Mouse (Mus musculus) neural tube, embryonic 14.5 days (tissue): ENCODE measurements at regions not wholly inside any gene's neighbourhood (a gene's known extent, or its start where the extent isn't known, plus 50 kb on each side); places are given as distances from the start of the nearest gene placed in this dataset.

Experiments used
- ATAC-seq: fragments of 200-750 bp; cut with Nextera tagmentation; 2 replicates; pipeline ENCODE4 v1.8.0; 2017; ENCODE audit warnings: low read depth, mild to moderate bottlenecking, moderate TSS enrichment, moderate library complexity
- H3K27ac ChIP-seq: fragments of 300-500 bp; sonication (generic); 2 replicates; pipeline ENCODE4 v1.5.1; 2014; ENCODE audit warnings: low read depth, mild to moderate bottlenecking, control low read depth, low read length, moderate library complexity, mixed read lengths
- H3K27me3 ChIP-seq: fragments of 300-500 bp; sonication (generic); 2 replicates; pipeline ENCODE4 v1.6.1; 2014; ENCODE audit warnings: low read length; ENCODE audit not compliant: control insufficient read depth, insufficient read depth
- H3K36me3 ChIP-seq: fragments of 300-500 bp; sonication (generic); 2 replicates; pipeline ENCODE4 v1.6.1; 2014; ENCODE audit warnings: low read length, mixed read lengths; ENCODE audit not compliant: control insufficient read depth, insufficient read depth
- H3K4me1 ChIP-seq: fragments of 300-500 bp; sonication (generic); 2 replicates; pipeline ENCODE4 v1.6.1; 2014; ENCODE audit warnings: low read length; ENCODE audit not compliant: control insufficient read depth, insufficient read depth
- H3K4me2 ChIP-seq: fragments of 300-500 bp; sonication (generic); 2 replicates; pipeline ENCODE4 v1.6.1; 2014; ENCODE audit warnings: mild to moderate bottlenecking, low read depth, low read length, control low read depth
- H3K4me3 ChIP-seq: fragments of 300-500 bp; sonication (generic); 2 replicates; pipeline ENCODE4 v1.5.1; 2014; ENCODE audit warnings: low read depth, low read length, control low read depth, mixed read lengths
- H3K9ac ChIP-seq: fragments of 300-500 bp; sonication (generic); replicated peaks from 2 replicates; pipeline ENCODE4 v1.6.1; 2014; ENCODE audit warnings: low read depth, mild to moderate bottlenecking, control low read depth, low read length, mixed read lengths
- H3K9me3 ChIP-seq: fragments of 300-500 bp; sonication (generic); 2 replicates; pipeline ENCODE4 v1.6.1; 2016; ENCODE audit warnings: low read length; ENCODE audit not compliant: control insufficient read depth
- WGBS: fragments of 180-500 bp; shearing (Covaris S2); extraction: QIAGEN DNeasy Blood & Tissue Kit; methylation state at CpG from one replicate; pipeline ENCODE4 v1.1.7; 2014; 5-methylcytosine and 5-hydroxymethylcytosine counted together

GRCm38 (mm10) chr12:107652126-107652728, 163.8 kb downstream of the 3110018I06Rik start:
- H3K36me3 ChIP-seq: no peaks in the 10 kb centered on the region
- WGBS: 59% methylated on average over 3 of the region's 3 CpGs
- H3K27me3 ChIP-seq: no peaks in the 10 kb centered on the region
- no peak for ATAC-seq
- no peak overlapping the region for H3K4me3 ChIP-seq
- H3K27ac ChIP-seq: no peak overlapping the region
- no peaks in the 10 kb centered on the region for H3K4me1 ChIP-seq
- no peaks in the 10 kb centered on the region for H3K9me3 ChIP-seq
- no peak overlapping the region for H3K9ac ChIP-seq
- H3K4me2 ChIP-seq: no peak overlapping the region

DNA sequence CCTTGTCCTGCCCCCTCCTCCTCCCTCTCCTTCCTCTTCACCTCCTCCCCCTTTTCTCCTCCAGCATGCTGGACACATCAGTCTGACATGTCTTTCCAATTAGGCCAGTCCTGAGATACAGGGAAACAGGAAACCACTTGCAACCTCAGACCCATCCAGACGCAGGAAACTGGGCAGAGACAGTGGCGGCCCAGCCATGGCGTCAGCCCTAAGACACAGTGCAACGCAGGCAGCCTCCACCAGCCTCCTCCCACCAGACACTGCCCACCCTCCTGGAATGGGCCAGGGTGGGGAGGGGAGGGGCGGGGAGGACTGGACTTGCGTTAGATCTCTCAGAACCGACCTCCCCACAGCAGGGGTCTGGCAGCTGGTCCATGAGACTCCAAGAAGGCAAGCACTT, 164.7 kb downstream of the 3110018I06Rik start:
- Histone ChIP-seq H3K9ac (no peak overlapping the region), H3K4me3 (no peak overlapping the region), H3K9me3 (no peaks in the 10 kb centered on the region), H3K4me2 (no peak overlapping the region), H3K27ac (no peak overlapping the region), H3K27me3 (no peaks in the 10 kb centered on the region), H3K4me1 (no peaks in the 10 kb centered on the region), H3K36me3 (no peaks in the 10 kb centered on the region)
- ATAC-seq: no peak
- 42% methylated on average over 6 of the region's 7 CpGs for whole genome bisulfite sequencing

DNA sequence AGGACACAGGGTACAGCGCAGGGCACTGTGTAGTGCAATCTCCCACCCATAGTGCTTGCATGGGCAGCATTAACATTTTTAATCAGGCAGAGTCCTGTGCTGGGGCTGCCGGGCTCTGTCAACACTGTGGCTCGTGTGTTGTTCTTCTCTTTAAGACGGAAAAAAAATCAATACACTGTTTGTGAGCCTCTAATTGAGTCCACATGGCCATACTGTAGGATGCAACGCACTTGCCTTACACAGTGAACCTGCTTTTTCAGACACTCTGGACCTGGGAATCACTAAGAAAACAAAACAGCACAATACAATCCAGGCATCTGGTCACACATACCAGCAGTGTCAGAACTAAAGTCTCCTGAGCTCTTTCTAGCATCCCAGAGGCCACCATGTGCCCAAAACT, 168.4 kb downstream of the 3110018I06Rik start:
- no peaks in the 10 kb centered on the region for H3K36me3 ChIP-seq
- 61% methylated on average over 5 of the region's 5 CpGs for WGBS
- ATAC-seq: no peak
- no peaks in the 10 kb centered on the region for H3K27me3 ChIP-seq
- no peak overlapping the region for H3K9ac ChIP-seq
- no peak overlapping the region for H3K27ac ChIP-seq
- no peaks in the 10 kb centered on the region for H3K9me3 ChIP-seq
- no peak overlapping the region for H3K4me2 ChIP-seq
- H3K4me3 ChIP-seq: no peak overlapping the region
- no peaks in the 10 kb centered on the region for H3K4me1 ChIP-seq

- WGBS: 82% methylated on average over 12 of the region's 12 CpGs
- Histone ChIP-seq H3K4me1 (no peaks in the 10 kb centered on the region), H3K36me3 (no peaks in the 10 kb centered on the region), H3K27ac (no peak overlapping the region), H3K4me3 (no peak overlapping the region), H3K27me3 (no peaks in the 10 kb centered on the region), H3K9ac (no peak overlapping the region), H3K4me2 (no peak overlapping the region), H3K9me3 (no peaks in the 10 kb centered on the region)
- no peak for ATAC-seq
These were observed 169.8 kb downstream of the 3110018I06Rik start for GRCm38 (mm10) chr12:107658241-107658640.

- no peak for ATAC-seq
- Histone ChIP-seq H3K4me2 (no peak overlapping the region), H3K4me3 (no peak overlapping the region), H3K9ac (no peak overlapping the region), H3K36me3 (no peaks in the 10 kb centered on the region), H3K27me3 (no peaks in the 10 kb centered on the region), H3K4me1 (no peaks in the 10 kb centered on the region), H3K27ac (no peak overlapping the region), H3K9me3 (no peaks in the 10 kb centered on the region)
- 60% methylated on average over 9 of the region's 9 CpGs for WGBS
These were observed 170.4 kb downstream of the 3110018I06Rik start for GRCm38 (mm10) chr12:107658821-107659220.

DNA sequence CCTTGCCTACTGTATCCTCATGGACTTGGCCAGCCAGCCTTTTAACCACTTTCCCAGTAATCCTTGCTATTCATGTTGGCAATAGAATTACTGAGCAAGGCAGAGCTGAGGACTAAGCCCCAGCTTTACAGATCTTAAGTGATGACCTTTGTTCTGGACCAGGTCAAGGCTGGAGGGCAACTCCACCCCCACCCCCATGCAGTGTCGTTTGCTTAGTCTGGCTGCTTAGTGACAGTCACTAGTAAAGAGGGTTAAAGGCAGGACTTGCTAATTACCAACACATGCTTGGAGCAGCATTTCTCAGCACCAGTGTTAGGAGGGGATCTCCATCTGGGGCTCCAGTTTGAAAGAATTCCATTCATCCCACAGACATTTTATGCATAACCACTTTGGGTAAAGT, 174.2 kb downstream of the 3110018I06Rik start:
- no peak for ATAC-seq
- WGBS: 0% methylated on average over 1 of the region's 1 CpGs

DNA sequence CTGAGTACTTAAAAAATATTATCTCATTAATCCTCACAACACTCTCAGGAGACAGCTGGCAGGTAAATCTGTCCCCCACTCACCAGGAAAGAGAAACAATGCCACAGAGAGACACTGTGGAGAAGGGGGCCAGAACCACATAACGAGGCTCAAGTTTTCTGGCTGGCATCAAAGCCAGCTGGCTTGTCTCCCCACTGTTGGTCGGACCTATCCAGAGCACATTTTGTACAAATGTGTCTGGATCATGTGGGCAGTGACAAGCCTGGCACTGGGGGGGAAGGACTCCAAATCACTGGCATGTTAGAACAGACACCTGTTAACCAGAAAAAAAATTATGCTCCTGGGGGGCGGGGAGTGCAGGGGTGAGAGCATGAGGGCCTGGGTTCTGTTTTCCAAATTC, 179.4 kb downstream of the 3110018I06Rik start:
- ATAC-seq: no peak
- Histone ChIP-seq H3K27me3 (no peaks in the 10 kb centered on the region), H3K4me1 (no peaks in the 10 kb centered on the region), H3K4me3 (no peak overlapping the region), H3K36me3 (no peaks in the 10 kb centered on the region), H3K9me3 (no peaks in the 10 kb centered on the region), H3K4me2 (no peak overlapping the region), H3K27ac (no peak overlapping the region), H3K9ac (no peak overlapping the region)
- 92% methylated on average over 3 of the region's 3 CpGs for WGBS

More for the DNA sequence above, 174.2 kb downstream of the 3110018I06Rik start:
- H3K27ac ChIP-seq: no peak overlapping the region
- no peaks in the 10 kb centered on the region for H3K4me1 ChIP-seq
- no peaks in the 10 kb centered on the region for H3K36me3 ChIP-seq
- H3K9me3 ChIP-seq: no peaks in the 10 kb centered on the region
- no peaks in the 10 kb centered on the region for H3K27me3 ChIP-seq
- no peak overlapping the region for H3K9ac ChIP-seq
- H3K4me3 ChIP-seq: no peak overlapping the region
- no peak overlapping the region for H3K4me2 ChIP-seq

GRCm38 (mm10) chr12:107669046-107669445, 180.6 kb downstream of the 3110018I06Rik start:
- Histone ChIP-seq H3K36me3 (no peaks in the 10 kb centered on the region), H3K9ac (no peak overlapping the region), H3K4me3 (no peak overlapping the region), H3K27ac (no peak overlapping the region), H3K27me3 (no peaks in the 10 kb centered on the region), H3K9me3 (no peaks in the 10 kb centered on the region), H3K4me1 (no peaks in the 10 kb centered on the region), H3K4me2 (no peak overlapping the region)
- WGBS: 63% methylated on average over 5 of the region's 5 CpGs
- ATAC-seq: no peak

DNA sequence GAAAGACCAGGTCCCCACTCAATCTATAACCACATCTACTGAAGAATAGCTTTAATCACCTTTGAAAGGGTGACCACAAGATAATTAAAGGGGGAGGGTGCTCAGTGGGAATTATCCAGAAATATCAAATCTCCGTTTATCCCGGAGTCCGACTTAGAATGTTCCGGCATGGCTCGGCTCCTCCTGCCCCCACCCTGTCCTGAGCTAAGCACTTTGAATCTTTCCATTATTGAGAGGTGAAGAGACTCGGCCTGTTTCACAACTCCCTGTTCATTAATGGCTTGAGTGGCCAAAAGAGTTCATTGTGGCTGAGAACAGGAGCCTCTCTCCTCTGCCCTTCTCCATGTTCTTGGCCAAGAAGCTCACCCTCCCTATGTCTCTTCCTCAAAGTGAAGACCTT, 181.0 kb downstream of the 3110018I06Rik start:
- Histone ChIP-seq H3K4me1 (no peaks in the 10 kb centered on the region), H3K4me3 (no peak overlapping the region), H3K36me3 (no peaks in the 10 kb centered on the region), H3K4me2 (no peak overlapping the region), H3K9me3 (no peaks in the 10 kb centered on the region), H3K9ac (no peak overlapping the region), H3K27ac (no peak overlapping the region), H3K27me3 (no peaks in the 10 kb centered on the region)
- ATAC-seq: no peak
- WGBS: 65% methylated on average over 6 of the region's 6 CpGs
